ENCODE assay signal across 13 mouse cellular contexts in the genomic region with DNA sequence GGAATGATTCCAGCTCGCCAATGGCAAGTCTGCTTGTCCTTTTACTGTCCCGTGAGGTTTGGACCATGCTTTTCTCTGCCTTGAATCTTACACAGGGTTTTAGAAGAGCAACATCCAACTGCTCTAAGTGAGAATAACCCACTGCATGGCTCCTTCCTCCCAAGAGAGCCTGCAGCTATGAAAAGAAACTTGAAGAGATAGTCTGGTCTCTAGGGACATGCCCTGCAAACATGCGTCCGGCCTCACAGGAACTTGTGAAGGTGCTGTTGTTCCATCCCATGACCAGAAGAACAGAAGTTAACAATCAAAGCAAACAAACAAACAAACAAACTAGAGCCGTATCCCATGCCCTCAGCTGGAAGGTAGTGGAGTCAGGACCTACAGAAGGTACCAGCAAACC. TPM values are rescaled to one million over a fixed set of nuclear protein-coding genes. Genes with fewer than 3 reads are reported as not detected.
DNase-seq lines count a peak whose midpoint lies in the region; ATAC-seq and TF ChIP-seq lines count a peak whose summit lies in the region.
"Had no signal": no experiment of that assay in that cellular context is flagged by ENCODE, and none has a peak within 500 bp of the region (broad histone marks: within the 10 kb centered on the region; RNA-seq: fewer than 3 reads in every experiment).

No protein-coding gene starts in this region.

- H3K4me3 ChIP-seq in embryonic facial prominence, embryonic 14.5 days (ENCODE audit: low read depth, low read length), result no peak overlapping the region
- no peak overlapping the region for H3K4me3 ChIP-seq in embryonic facial prominence, embryonic 10.5 days
- no peak overlapping the region for H3K4me3 ChIP-seq in kidney, adult 2 months (ENCODE audit: insufficient read depth, low read depth, low read length)
- H3K4me3 ChIP-seq in stomach, postnatal 0 days (ENCODE audit: low read depth, low read length), result no peak overlapping the region
- H3K4me3 ChIP-seq: erythroblast, embryonic 14.5 days; midbrain, embryonic 10.5 days; neural tube, embryonic 12.5 days had no signal

- H3K27ac ChIP-seq in embryonic facial prominence, embryonic 14.5 days (replicated peaks; ENCODE audit: low read depth, low read length), result 0 out of 2 replicates have a peak overlapping the region, but pooled peaks have one; percentile 24
- H3K27ac ChIP-seq in embryonic facial prominence, embryonic 10.5 days (replicated peaks), result no peak overlapping the region
- H3K27ac ChIP-seq in kidney, adult 2 months (ENCODE audit: insufficient read depth, low read depth, low read length), result peak overlapping the region; percentile 84
- 0 out of 2 replicates have a peak overlapping the region, but pooled peaks have one; percentile 30 for H3K27ac ChIP-seq in stomach, postnatal 0 days (replicated peaks)
- H3K27ac ChIP-seq: liver, embryonic 14.5 days; midbrain, embryonic 10.5 days; neural tube, embryonic 12.5 days had no signal

- no peak overlapping the region for H3K4me2 ChIP-seq in embryonic facial prominence, embryonic 14.5 days (ENCODE audit: low read depth, low read length)
- no peak overlapping the region for H3K4me2 ChIP-seq in stomach, postnatal 0 days (replicated peaks; ENCODE audit: low read depth)
- H3K4me2 ChIP-seq: neural tube, embryonic 12.5 days had no signal

- peaks cover 37% of the 10 kb centered on the region; the same call in 1 of the 2 replicates for H3K36me3 ChIP-seq in embryonic facial prominence, embryonic 14.5 days (ENCODE audit: control insufficient read depth, insufficient read depth, low read length)
- H3K36me3 ChIP-seq in embryonic facial prominence, embryonic 10.5 days (replicated peaks), result peaks cover 49% of the 10 kb centered on the region
- no peaks in the 10 kb centered on the region for H3K36me3 ChIP-seq in kidney, adult 2 months (ENCODE audit: control insufficient read depth, insufficient read depth, low read length)
- peaks cover 4% of the 10 kb centered on the region; the same call in 1 of the 2 replicates for H3K36me3 ChIP-seq in stomach, postnatal 0 days (ENCODE audit: control insufficient read depth, insufficient read depth, low read length)

- no peak for DNase-seq in embryonic facial prominence, embryonic 14.5 days (ENCODE audit: low spot score)
- DNase-seq in embryonic facial prominence, embryonic 10.5 days (ENCODE audit: low spot score), result no peak
- DNase-seq in kidney, adult 2 months, result peak; percentile 64
- DNase-seq in kidney, postnatal 14 days, result no peak
- peak; percentile 78 to 80 for DNase-seq in spleen, postnatal 36 days (ENCODE audit: low spot score in 2 of 2)
- no peak for DNase-seq in spleen, adult 12 weeks (ENCODE audit: low spot score)
- no peak for DNase-seq in stomach, postnatal 0 days (ENCODE audit: low spot score)
- no peak for DNase-seq in frontal cortex, postnatal 14 days (ENCODE audit: low spot score in 2 of 2)

- no peak overlapping the region for H3K9ac ChIP-seq in embryonic facial prominence, embryonic 14.5 days (ENCODE audit: low read depth, low read length)
- no peak overlapping the region for H3K9ac ChIP-seq in stomach, postnatal 0 days (ENCODE audit: low read length)
- H3K9ac ChIP-seq: liver, embryonic 14.5 days; neural tube, embryonic 12.5 days had no signal

- H3K9me3 ChIP-seq in embryonic facial prominence, embryonic 14.5 days (ENCODE audit: control insufficient read depth, low read length), result no peaks in the 10 kb centered on the region
- H3K9me3 ChIP-seq in embryonic facial prominence, embryonic 10.5 days, result no peaks in the 10 kb centered on the region
- H3K9me3 ChIP-seq in stomach, postnatal 0 days (ENCODE audit: control insufficient read depth, low read length), result no peaks in the 10 kb centered on the region; the same call in 1 of the 2 replicates
- H3K9me3 ChIP-seq: midbrain, embryonic 10.5 days; neural tube, embryonic 12.5 days had no signal

- TF ChIP-seq CTCF in kidney, adult 2 months (conservative IDR thresholded peaks at IDR 0.05; ENCODE audit: insufficient read depth, insufficient read length, low read depth, low read length), result no peak
- TF ChIP-seq CTCF in stomach, postnatal 0 days (IDR thresholded peaks at IDR 0.05; ENCODE audit: low read depth), result no peak

- H3K27me3 ChIP-seq in embryonic facial prominence, embryonic 14.5 days (replicated peaks; ENCODE audit: control insufficient read depth, insufficient read depth, low read length), result no peaks in the 10 kb centered on the region
- no peaks in the 10 kb centered on the region for H3K27me3 ChIP-seq in embryonic facial prominence, embryonic 10.5 days (replicated peaks; ENCODE audit: low read depth, poor library complexity, severe bottlenecking)
- no peaks in the 10 kb centered on the region for H3K27me3 ChIP-seq in kidney, adult 2 months (replicated peaks; ENCODE audit: control insufficient read depth, insufficient read depth, low read length)
- H3K27me3 ChIP-seq in stomach, postnatal 0 days (ENCODE audit: control insufficient read depth, insufficient read depth, low read length), result no peaks in the 10 kb centered on the region
- H3K27me3 ChIP-seq: neural tube, embryonic 12.5 days had no signal

- no peak for TF ChIP-seq EP300 in stomach, postnatal 0 days (optimal IDR thresholded peaks at IDR 0.05)

- 80% methylated on average over 5 of the region's 5 CpGs for WGBS in embryonic facial prominence, embryonic 14.5 days
- 81% methylated on average over 5 of the region's 5 CpGs for WGBS in embryonic facial prominence, embryonic 10.5 days
- WGBS in kidney, adult 2 months, result 76% methylated on average over 5 of the region's 5 CpGs
- WGBS in stomach, postnatal 0 days, result 85% methylated on average over 5 of the region's 5 CpGs

- TF ChIP-seq POLR2A in kidney, adult 2 months (IDR thresholded peaks at IDR 0.05; ENCODE audit: low read depth, low read length), result no peak

- H3K4me1 ChIP-seq in embryonic facial prominence, embryonic 14.5 days (ENCODE audit: control insufficient read depth, insufficient read depth, low read length), result peaks cover 30% of the 10 kb centered on the region
- H3K4me1 ChIP-seq in embryonic facial prominence, embryonic 10.5 days, result peaks cover 34% of the 10 kb centered on the region
- H3K4me1 ChIP-seq in kidney, adult 2 months (ENCODE audit: control insufficient read depth, insufficient read depth, low read length), result peaks cover 43% of the 10 kb centered on the region
- H3K4me1 ChIP-seq in stomach, postnatal 0 days (replicated peaks; ENCODE audit: control insufficient read depth, insufficient read depth), result peaks cover 17% of the 10 kb centered on the region

- ATAC-seq in embryonic facial prominence, embryonic 14.5 days (ENCODE audit: low read depth), result no peak
- ATAC-seq in stomach, postnatal 0 days (ENCODE audit: low FRiP score, low TSS enrichment), result no peak
- ATAC-seq: activated CD4-positive, CD25-positive, alpha-beta regulatory T cell, adult 4 months had no signal

RNA-seq across cellular contexts. Expression of a gene that starts 55.4 kb away (rescaled TPM):
- 11.4 and 12.5 TPM in 2 replicates for polyA plus RNA-seq in embryonic facial prominence, embryonic 14.5 days (2014; fragmentation: Nextera tagmentation; extraction: Ambion mirVana)
- polyA plus RNA-seq in embryonic facial prominence, embryonic 10.5 days (2016; fragmentation: Nextera tagmentation; extraction: Ambion mirVana), result 15.5 and 15.8 TPM in 2 replicates
- polyA plus RNA-seq in kidney, adult 2 months (2012; rRNA removed), result 18.9 and 19.5 TPM in 2 replicates
- 13.1 and 13.3 TPM in 2 replicates for polyA plus RNA-seq in stomach, postnatal 0 days (2015; fragmentation: Nextera tagmentation; extraction: Ambion mirVana)

Comparison
In these comparisons a context has a peak if more than half of its experiments do, and no peak if none do; other contexts are left out.
1. DNase-seq: peak in kidney, adult 2 months (single experiment) and spleen, postnatal 36 days (2 of 2); none in embryonic facial prominence, embryonic 14.5 days (single experiment), embryonic facial prominence, embryonic 10.5 days (single experiment), kidney, postnatal 14 days (single experiment), spleen, adult 12 weeks (single experiment), stomach, postnatal 0 days (single experiment) and frontal cortex, postnatal 14 days (0 of 2).